ENCODE assay signal across 11 mouse cellular contexts in the genomic region with DNA sequence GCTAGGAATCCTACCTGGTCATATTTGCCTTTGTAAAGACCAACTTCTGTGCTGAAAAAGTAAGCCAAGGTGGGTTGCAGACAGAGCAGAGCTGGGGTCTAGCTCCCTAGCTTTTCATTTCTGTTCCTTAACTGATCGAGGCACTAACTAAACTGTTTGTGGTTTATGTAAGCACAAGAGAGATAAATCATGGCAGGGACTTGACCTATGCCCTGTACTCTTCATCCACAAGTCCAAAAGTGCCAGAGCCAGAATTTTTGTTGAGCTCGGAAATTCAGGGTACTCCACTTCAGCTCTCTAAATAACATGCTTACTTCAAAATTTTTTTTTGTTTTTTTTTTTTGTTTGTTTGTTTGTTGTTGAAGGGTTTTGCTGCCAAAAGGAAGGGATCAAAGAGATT. TPM values are rescaled to one million over a fixed set of nuclear protein-coding genes. Genes with fewer than 3 reads are reported as not detected.
DNase-seq lines count a peak whose midpoint lies in the region; ATAC-seq and TF ChIP-seq lines count a peak whose summit lies in the region.
"Had no signal": no experiment of that assay in that cellular context is flagged by ENCODE, and none has a peak within 500 bp of the region (broad histone marks: within the 10 kb centered on the region; RNA-seq: fewer than 3 reads in every experiment).

No protein-coding gene starts in this region.

- H3K4me3 ChIP-seq in liver, adult 2 months (ENCODE audit: insufficient read depth, low read depth, low read length), result no peak overlapping the region
- no peak overlapping the region for H3K4me3 ChIP-seq in intestine, embryonic 16.5 days (ENCODE audit: low read length)
- H3K4me3 ChIP-seq in liver, embryonic 15.5 days (replicated peaks), result no peak overlapping the region; the same call in 1 of the 2 replicates
- H3K4me3 ChIP-seq: heart, embryonic 15.5 days had no signal

- peak overlapping the region; percentile 72 for H3K9ac ChIP-seq in liver, adult 2 months (ENCODE audit: low read depth, low read length)
- peak overlapping the region; percentile 21 for H3K9ac ChIP-seq in intestine, embryonic 16.5 days (ENCODE audit: low read depth, low read length)
- H3K9ac ChIP-seq in liver, embryonic 15.5 days, result no peak overlapping the region; the same call in 1 of the 2 replicates
- H3K9ac ChIP-seq: heart, embryonic 15.5 days had no signal

- H3K27ac ChIP-seq in liver, adult 2 months (replicated peaks; ENCODE audit: insufficient read depth, low read depth, low read length), result peak overlapping the region; percentile 93
- H3K27ac ChIP-seq in intestine, embryonic 16.5 days (ENCODE audit: low read length), result no peak overlapping the region
- H3K27ac ChIP-seq in liver, embryonic 15.5 days (replicated peaks), result peak overlapping the region; percentile 58

- WGBS in liver, adult 2 months, result 6% methylated on average over 2 of the region's 2 CpGs
- 14% methylated on average over 2 of the region's 2 CpGs for WGBS in intestine, embryonic 16.5 days
- WGBS in liver, embryonic 15.5 days (ENCODE audit: insufficient replicate concordance), result 18% methylated on average over 2 of the region's 2 CpGs

- H3K9me3 ChIP-seq in intestine, embryonic 16.5 days (ENCODE audit: control insufficient read depth, low read length), result no peaks in the 10 kb centered on the region
- no peaks in the 10 kb centered on the region for H3K9me3 ChIP-seq in liver, embryonic 15.5 days (replicated peaks)
- H3K9me3 ChIP-seq: heart, embryonic 15.5 days had no signal

- peaks cover 46% of the 10 kb centered on the region for H3K4me1 ChIP-seq in liver, adult 2 months (ENCODE audit: control insufficient read depth, insufficient read depth, low read length)
- peaks cover 49% of the 10 kb centered on the region for H3K4me1 ChIP-seq in intestine, embryonic 16.5 days (ENCODE audit: control insufficient read depth, insufficient read depth, low read length)
- peaks cover 83% of the 10 kb centered on the region for H3K4me1 ChIP-seq in liver, embryonic 15.5 days (replicated peaks)

- H3K79me2 ChIP-seq in liver, adult 2 months (ENCODE audit: control insufficient read depth, insufficient read depth, low read length), result peaks cover 32% of the 10 kb centered on the region

- H3K27me3 ChIP-seq in liver, adult 2 months (ENCODE audit: control insufficient read depth, insufficient read depth, low read length), result no peaks in the 10 kb centered on the region
- no peaks in the 10 kb centered on the region for H3K27me3 ChIP-seq in intestine, embryonic 16.5 days (replicated peaks; ENCODE audit: control insufficient read depth, insufficient read depth, low read length)
- no peaks in the 10 kb centered on the region for H3K27me3 ChIP-seq in liver, embryonic 15.5 days
- H3K27me3 ChIP-seq: CH12.LX; heart, embryonic 15.5 days had no signal

- TF ChIP-seq CTCF in liver, adult 2 months (IDR thresholded peaks at IDR 0.05; ENCODE audit: low read depth, low read length), result no peak

- TF ChIP-seq POLR2A in liver, adult 2 months (IDR thresholded peaks at IDR 0.05; ENCODE audit: extremely low read depth, insufficient read depth, low read length), result no peak

- H3K36me3 ChIP-seq in liver, adult 2 months (ENCODE audit: control insufficient read depth, insufficient read depth, low read length), result no peaks in the 10 kb centered on the region
- H3K36me3 ChIP-seq in intestine, embryonic 16.5 days (ENCODE audit: control insufficient read depth, insufficient read depth, low read length), result no peaks in the 10 kb centered on the region
- H3K36me3 ChIP-seq in liver, embryonic 15.5 days (replicated peaks), result peaks cover 12% of the 10 kb centered on the region; the same call in 1 of the 2 replicates
- H3K36me3 ChIP-seq: heart, embryonic 15.5 days had no signal

- DNase-seq in liver, adult 2 months (ENCODE audit: extremely low read depth, low read depth, low spot score), result peak; percentile 93
- DNase-seq in liver (no peak), adipocyte (ENCODE audit: low spot score) (peak; percentile 69)
- DNase-seq in thymus, postnatal 36 days, result no peak
- no peak for DNase-seq in left cerebral cortex, adult 11 months (ENCODE audit: low spot score)
- no peak for DNase-seq in spleen, adult 12 weeks (ENCODE audit: low spot score)
- DNase-seq: left cerebral cortex, postnatal 4 days had no signal

- ATAC-seq in intestine, embryonic 16.5 days, result no peak
- ATAC-seq in liver, embryonic 15.5 days (ENCODE audit: insufficient read depth), result no peak

- H3K4me2 ChIP-seq in intestine, embryonic 16.5 days (ENCODE audit: low read depth, low read length), result peak overlapping the region; percentile 6; the same call in 1 of the 2 replicates
- peak overlapping the region; percentile 34 for H3K4me2 ChIP-seq in liver, embryonic 15.5 days
- H3K4me2 ChIP-seq: heart, embryonic 15.5 days had no signal

RNA-seq across cellular contexts. Expression of a gene that starts 5.5 kb away (rescaled TPM):
- total RNA-seq in liver, adult 2 months (2014; rRNA removed), result 37.7 and 50.8 TPM in 2 replicates
- polyA plus RNA-seq in liver, adult 2 months (2012; rRNA removed), result 51.6 and 55.3 TPM in 2 replicates
- polyA plus RNA-seq in intestine, embryonic 16.5 days (2015; fragmentation: Nextera tagmentation; extraction: Ambion mirVana), result 34.5 and 37.5 TPM in 2 replicates
- polyA plus RNA-seq in liver, embryonic 15.5 days (2015; fragmentation: Nextera tagmentation; extraction: Ambion mirVana), result 29.0 and 33.4 TPM in 2 replicates

RNA-seq across cellular contexts. Expression of a gene that starts 6.6 kb away (rescaled TPM):
- not detected in 2 replicates for total RNA-seq in liver, adult 2 months (2014; rRNA removed)
- polyA plus RNA-seq in liver, adult 2 months (2012; rRNA removed), result 0.04 and 0.11 TPM in 2 replicates
- polyA plus RNA-seq in intestine, embryonic 16.5 days (2015; fragmentation: Nextera tagmentation; extraction: Ambion mirVana), result 0.17 and 0.28 TPM in 2 replicates
- polyA plus RNA-seq in liver, embryonic 15.5 days (2015; fragmentation: Nextera tagmentation; extraction: Ambion mirVana), result 0.07 and 0.17 TPM in 2 replicates
- total RNA-seq: CH12.LX had no signal

RNA-seq across cellular contexts. Expression of a gene that starts 29.2 kb away (rescaled TPM):
- 2.3 and 2.8 TPM in 2 replicates for total RNA-seq in liver, adult 2 months (2014; rRNA removed)
- not detected in 2 replicates for polyA plus RNA-seq in liver, adult 2 months (2012; rRNA removed)
- polyA plus RNA-seq in intestine, embryonic 16.5 days (2015; fragmentation: Nextera tagmentation; extraction: Ambion mirVana), result 2.1 TPM in 2 replicates
- polyA plus RNA-seq in liver, embryonic 15.5 days (2015; fragmentation: Nextera tagmentation; extraction: Ambion mirVana), result 1.0 and 1.1 TPM in 2 replicates

Comparison
In these comparisons a context has a peak if more than half of its experiments do, and no peak if none do; other contexts are left out.
1. DNase-seq: peak in liver, adult 2 months (single experiment) and adipocyte (single experiment); none in liver (single experiment), thymus, postnatal 36 days (0 of 2), left cerebral cortex, adult 11 months (single experiment) and spleen, adult 12 weeks (single experiment).